Mouse (Mus musculus): ENCODE data around the gene Ddi1. TPM values are rescaled to one million over a fixed set of nuclear protein-coding genes. Genes with fewer than 3 reads are reported as not detected.

Ddi1 gene
- not detected in 2 replicates for polyA plus RNA-seq (2021; fragmentation: Nextera tagmentation)
- long read RNA-seq, experiment 1: 0 reads
- long read RNA-seq, experiment 2: 0 reads

GRCm38 (mm10) chr9:6269796-6270280 is at the start of gene Ddi1:
Gene Ddi1, minus strand, starts transcription at chr9:6269846.

Other genes with a start within 250 kb of the Ddi1 start
- gene Pdgfd, start 101.3 kb downstream of the Ddi1 start, polyA plus RNA-seq (2021; fragmentation: Nextera tagmentation): 3.4 and 4.8 TPM in 2 replicates

Data from layer of hippocampus, adult 6 months (tissue).